Mouse (Mus musculus) limb, embryonic 15.5 days (tissue): ENCODE results near the gene Cd40. TPM values are rescaled to one million over a fixed set of nuclear protein-coding genes. Genes with fewer than 3 reads are reported as not detected.

ENCODE experiments used
- ATAC-seq: fragments of 200-750 bp; cut with Nextera tagmentation; 2 replicates; pipeline ENCODE4 v1.8.0; 2017; ENCODE audit warnings: low read depth, moderate TSS enrichment; ENCODE audit not compliant: insufficient number of reproducible peaks, low FRiP score, low TSS enrichment
- H3K27ac ChIP-seq: fragments of 300-500 bp; sonication (generic); 2 replicates; pipeline ENCODE4 v1.5.1; 2015; ENCODE audit warnings: moderate library complexity, mild to moderate bottlenecking, inconsistent platforms
- H3K27me3 ChIP-seq: fragments of 300-500 bp; sonication (generic); 2 replicates; pipeline ENCODE4 v1.6.1; 2015; ENCODE audit warnings: inconsistent platforms
- H3K36me3 ChIP-seq: fragments of 300-500 bp; sonication (generic); 2 replicates; pipeline ENCODE4 v1.6.1; 2015; ENCODE audit warnings: inconsistent platforms
- H3K4me1 ChIP-seq: fragments of 300-500 bp; sonication (generic); 2 replicates; pipeline ENCODE4 v1.6.1; 2015; ENCODE audit warnings: inconsistent platforms
- H3K4me2 ChIP-seq: fragments of 300-500 bp; sonication (generic); 2 replicates; pipeline ENCODE4 v1.6.1; 2015; ENCODE audit warnings: mild to moderate bottlenecking, inconsistent platforms
- H3K4me3 ChIP-seq: fragments of 300-500 bp; sonication (generic); 2 replicates; pipeline ENCODE4 v1.5.1; 2015; ENCODE audit warnings: mild to moderate bottlenecking, inconsistent platforms
- H3K9ac ChIP-seq: fragments of 300-500 bp; sonication (generic); 2 replicates; pipeline ENCODE4 v1.6.1; 2015; ENCODE audit warnings: inconsistent platforms
- H3K9me3 ChIP-seq: fragments of 300-500 bp; sonication (generic); 2 replicates; pipeline ENCODE4 v1.6.1; 2016; ENCODE audit warnings: inconsistent platforms
- WGBS: fragments of 180-500 bp; shearing (Covaris S2); methylation state at CpG from one replicate; pipeline ENCODE4 v1.1.7; 2015; 5-methylcytosine and 5-hydroxymethylcytosine counted together
- polyA plus RNA-seq: library from polyadenylated mRNA; unstranded; fragments of >200 nt; fragmentation: Nextera tagmentation; extraction: Ambion mirVana; gene quantifications from 2 replicates; pipeline ENCODE4 v1.2.1, GENCODE M21; 2015

Gene Cd40
- polyA plus RNA-seq, 1 experiment from 2014 or later, result 7.5 TPM

GRCm38 (mm10) chr2:165112149-165112548 is 56.7 kb downstream of the Cd40 start:
- peak overlapping the region; percentile 15 for H3K4me3 ChIP-seq
- under 1% methylated on average over 54 of the region's 54 CpGs for WGBS

DNA sequence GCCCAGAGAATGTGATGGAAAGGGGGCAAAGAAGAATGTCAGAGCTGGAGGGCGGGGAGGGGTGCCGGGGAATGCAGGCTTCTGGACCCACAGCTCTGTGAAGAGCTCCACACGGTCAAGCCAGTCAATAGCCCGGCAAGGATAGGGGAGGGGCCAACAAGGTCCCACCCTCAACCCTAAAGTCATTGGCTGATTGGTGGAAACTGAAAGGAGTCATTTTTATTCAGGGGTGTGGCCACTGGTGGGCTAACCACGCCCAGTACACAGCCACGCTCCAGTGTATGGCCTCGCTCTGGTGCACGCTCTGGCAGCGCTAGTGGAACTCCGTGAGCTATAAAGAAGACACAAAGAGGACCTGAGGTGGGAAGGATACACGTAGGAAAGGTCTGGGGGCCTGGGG is 58.3 kb downstream of the Cd40 start:
- 0 out of 2 replicates have a peak, but pooled peaks have one; percentile 45 for ATAC-seq
- 12% methylated on average over 11 of the region's 11 CpGs for WGBS
- Histone ChIP-seq H3K4me1 (peaks cover 7% of the 10 kb centered on the region), H3K36me3 (no peaks in the 10 kb centered on the region), H3K27ac (no peak overlapping the region), H3K27me3 (peaks cover 98% of the 10 kb centered on the region), H3K9me3 (no peaks in the 10 kb centered on the region), H3K9ac (no peak overlapping the region), H3K4me3 (no peak overlapping the region), H3K4me2 (no peak overlapping the region)

More at GRCm38 (mm10) chr2:165112149-165112548, 56.7 kb downstream of the Cd40 start:
- no peak overlapping the region for H3K27ac ChIP-seq
- 0 out of 2 replicates have a peak, but pooled peaks have one; percentile 37 for ATAC-seq
- H3K9ac ChIP-seq, result no peak overlapping the region
- H3K4me2 ChIP-seq, result peak overlapping the region; percentile 24; the same call in 1 of the 2 replicates
- H3K4me1 ChIP-seq, result peaks cover 7% of the 10 kb centered on the region
- H3K27me3 ChIP-seq, result peaks cover 95% of the 10 kb centered on the region
- H3K36me3 ChIP-seq, result no peaks in the 10 kb centered on the region
- no peaks in the 10 kb centered on the region for H3K9me3 ChIP-seq

DNA sequence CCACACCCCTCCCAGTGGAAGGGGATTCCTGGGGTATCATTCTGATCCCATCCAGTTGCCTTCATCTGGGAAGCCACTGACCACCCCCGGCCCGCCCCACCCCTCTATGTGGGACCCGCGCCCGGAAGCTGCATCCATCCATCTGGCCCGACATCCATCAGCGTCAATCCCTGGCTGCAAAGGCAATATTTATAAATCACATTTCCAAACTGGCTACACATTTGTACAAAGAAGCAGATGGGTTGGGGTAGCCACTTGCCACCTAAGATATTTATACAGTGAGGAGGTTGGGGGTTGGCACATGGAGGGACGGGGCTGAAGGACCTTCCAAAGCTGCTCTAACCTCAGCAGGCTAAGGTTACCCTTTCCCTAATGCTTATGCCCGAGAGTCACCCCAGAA is 65.3 kb downstream of the Cd40 start:
- Histone ChIP-seq H3K4me2 (no peak overlapping the region), H3K9ac (no peak overlapping the region), H3K27me3 (peaks cover 65% of the 10 kb centered on the region), H3K9me3 (no peaks in the 10 kb centered on the region), H3K27ac (no peak overlapping the region), H3K4me1 (peaks cover 5% of the 10 kb centered on the region), H3K36me3 (no peaks in the 10 kb centered on the region), H3K4me3 (no peak overlapping the region)
- ATAC-seq, result no peak
- 71% methylated on average over 9 of the region's 9 CpGs for WGBS

GRCm38 (mm10) chr2:165121206-165121840 is 65.9 kb downstream of the Cd40 start:
- no peak overlapping the region for H3K4me3 ChIP-seq
- peaks cover 65% of the 10 kb centered on the region for H3K27me3 ChIP-seq
- H3K4me2 ChIP-seq, result no peak overlapping the region
- peaks cover 5% of the 10 kb centered on the region for H3K4me1 ChIP-seq
- H3K9ac ChIP-seq, result no peak overlapping the region
- H3K9me3 ChIP-seq, result no peaks in the 10 kb centered on the region
- no peak for ATAC-seq
- no peaks in the 10 kb centered on the region for H3K36me3 ChIP-seq
- WGBS, result 29% methylated on average over 10 of the region's 10 CpGs
- H3K27ac ChIP-seq, result no peak overlapping the region

Other genes starting within 250 kb of the Cd40 start
- gene Zswim1, start 232.9 kb upstream of the Cd40 start, polyA plus RNA-seq, result 19.4 and 20.1 TPM in 2 replicates
- not detected in 2 replicates for gene Spata25, start 227.1 kb upstream of the Cd40 start, polyA plus RNA-seq
- gene Ctsa, start 222.8 kb upstream of the Cd40 start, polyA plus RNA-seq, result 178 and 187 TPM in 2 replicates
- 5.8 and 9.3 TPM in 2 replicates for gene Neurl2, start 222.2 kb upstream of the Cd40 start, polyA plus RNA-seq
- 57.1 and 61.8 TPM in 2 replicates for gene Pltp, start 197.9 kb upstream of the Cd40 start, polyA plus RNA-seq
- 62.9 and 67.5 TPM in 2 replicates for gene Pcif1, start 176.3 kb upstream of the Cd40 start, polyA plus RNA-seq
- 13.2 and 13.9 TPM in 2 replicates for gene Zfp335, start 143.9 kb upstream of the Cd40 start, polyA plus RNA-seq
- 22.2 and 52.4 TPM in 2 replicates for gene Mmp9, start 114.8 kb upstream of the Cd40 start, polyA plus RNA-seq
- 0.51 and 0.97 TPM in 2 replicates for gene Slc12a5, start 94.8 kb upstream of the Cd40 start, polyA plus RNA-seq
- gene Ncoa5, start 20.8 kb upstream of the Cd40 start, polyA plus RNA-seq, result 51.9 and 62.9 TPM in 2 replicates
- gene 1700025C18Rik, start 35.1 kb downstream of the Cd40 start, polyA plus RNA-seq, result not detected in 2 replicates
- gene Cdh22, start 179.2 kb downstream of the Cd40 start, polyA plus RNA-seq, result 0.19 and 0.24 TPM in 2 replicates
- gene Slc35c2, start 232.2 kb downstream of the Cd40 start, polyA plus RNA-seq, result 53.3 and 61.8 TPM in 2 replicates